Mouse (Mus musculus) naive thymus-derived CD4-positive, alpha-beta T cell, adult 5 months (primary cell): ENCODE results near the gene Itgb7. TPM values are rescaled to one million over a fixed set of nuclear protein-coding genes. Genes with fewer than 3 reads are reported as not detected.

Experiments used
- polyA plus RNA-seq: library from polyadenylated mRNA; unstranded; fragments of 100-300 nt; shearing (Covaris generic); gene quantifications from one replicate; pipeline ENCODE4 v1.2.1, GENCODE M21; 2017

Itgb7 gene
- 903 TPM for polyA plus RNA-seq

GRCm38 (mm10) chr15:102231748-102232147 lies at the start of gene Itgb7:
Gene Itgb7, minus strand, starts transcription at chr15:102231944.

GRCm38 (mm10) chr15:102279092-102279782 lies 47.5 kb upstream of the Itgb7 start, which contains the start of gene Mfsd5:
Gene Mfsd5, plus strand, starts transcription at chr15:102279454.

DNA sequence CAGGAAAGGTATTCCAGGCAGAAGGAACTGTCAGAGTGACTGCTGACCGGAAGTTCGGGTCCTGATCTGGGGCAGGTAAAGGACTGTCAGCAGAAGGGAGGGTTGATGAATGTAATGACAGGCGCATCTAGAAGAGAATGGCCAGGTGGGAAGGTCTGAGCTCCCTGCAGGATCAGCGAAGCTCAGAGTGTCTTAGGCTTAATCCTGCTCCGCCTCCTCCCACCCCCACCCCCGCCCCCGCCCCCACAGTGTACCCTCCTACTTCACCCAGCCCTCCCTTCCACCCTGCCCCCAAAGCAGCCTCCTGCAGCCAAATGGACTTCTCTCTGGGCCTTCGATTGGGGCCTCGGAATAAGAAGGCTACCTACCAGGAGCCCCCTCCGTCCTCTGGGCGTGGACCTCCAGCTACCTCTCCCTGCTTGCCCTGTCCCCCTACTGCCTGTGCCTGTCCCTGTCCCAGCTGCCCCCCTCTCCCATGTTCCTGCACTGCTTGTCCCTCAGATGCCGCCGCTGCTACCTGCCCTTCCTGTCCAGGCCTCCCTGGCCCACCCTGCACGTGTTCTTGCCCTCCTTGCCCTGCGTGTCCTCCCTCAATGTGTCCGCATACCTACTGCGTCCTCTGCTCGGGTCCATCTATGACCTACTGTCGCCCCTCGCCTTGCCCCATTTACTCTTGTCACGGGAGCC lies 38.7 kb upstream of the Itgb7 start, which contains the start of gene Gm9918:
Gene Gm9918, plus strand, starts transcription at position 290 of the 687 bp plus-strand sequence.

GRCm38 (mm10) chr15:102257202-102258075 lies 25.7 kb upstream of the Itgb7 start, which contains the start of gene Rarg:
Gene Rarg, minus strand, starts transcription at chr15:102257517.

DNA sequence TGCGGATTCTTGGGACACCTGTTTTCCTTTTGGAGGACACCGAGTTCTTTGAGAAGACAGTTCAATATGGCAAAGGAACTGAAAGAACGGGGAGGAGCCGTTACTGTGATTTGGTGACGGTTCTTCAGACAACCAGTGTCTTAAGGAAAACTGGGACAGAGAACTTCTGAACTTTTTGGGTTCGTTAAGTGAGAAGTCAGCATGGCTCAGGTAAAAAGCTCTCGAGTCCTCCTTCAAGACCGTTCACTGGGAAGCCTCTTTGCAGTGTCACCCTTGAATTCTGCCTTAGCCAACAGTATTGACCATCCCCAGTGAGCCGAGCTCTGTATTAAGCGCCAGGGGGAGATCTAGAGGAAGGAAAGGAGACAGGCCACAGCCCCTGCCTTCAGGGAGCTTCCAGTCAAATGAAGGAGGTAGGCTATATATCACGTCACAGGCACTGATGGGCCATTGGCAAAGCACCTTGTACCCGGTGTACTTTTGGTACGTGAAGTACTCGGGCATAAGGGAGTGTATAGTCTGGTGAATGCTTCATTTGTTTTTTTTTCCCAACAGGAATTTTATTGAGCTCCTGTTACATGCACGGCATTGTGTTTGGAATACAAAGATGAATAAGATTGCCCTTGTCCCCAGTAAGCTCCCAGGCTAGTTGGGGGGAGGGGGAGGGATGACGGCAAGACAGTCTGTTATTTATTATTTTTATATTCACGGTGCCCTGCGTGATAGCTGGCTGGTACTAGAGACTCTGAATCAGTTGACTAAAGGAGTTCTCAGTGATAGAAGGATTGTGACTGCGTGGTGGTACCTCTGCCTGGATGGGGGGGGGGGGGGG lies 26.9 kb downstream of the Itgb7 start, which contains the start of gene Csad:
Gene Csad, minus strand, starts transcription at position 51 of the 832 bp plus-strand sequence.

DNA sequence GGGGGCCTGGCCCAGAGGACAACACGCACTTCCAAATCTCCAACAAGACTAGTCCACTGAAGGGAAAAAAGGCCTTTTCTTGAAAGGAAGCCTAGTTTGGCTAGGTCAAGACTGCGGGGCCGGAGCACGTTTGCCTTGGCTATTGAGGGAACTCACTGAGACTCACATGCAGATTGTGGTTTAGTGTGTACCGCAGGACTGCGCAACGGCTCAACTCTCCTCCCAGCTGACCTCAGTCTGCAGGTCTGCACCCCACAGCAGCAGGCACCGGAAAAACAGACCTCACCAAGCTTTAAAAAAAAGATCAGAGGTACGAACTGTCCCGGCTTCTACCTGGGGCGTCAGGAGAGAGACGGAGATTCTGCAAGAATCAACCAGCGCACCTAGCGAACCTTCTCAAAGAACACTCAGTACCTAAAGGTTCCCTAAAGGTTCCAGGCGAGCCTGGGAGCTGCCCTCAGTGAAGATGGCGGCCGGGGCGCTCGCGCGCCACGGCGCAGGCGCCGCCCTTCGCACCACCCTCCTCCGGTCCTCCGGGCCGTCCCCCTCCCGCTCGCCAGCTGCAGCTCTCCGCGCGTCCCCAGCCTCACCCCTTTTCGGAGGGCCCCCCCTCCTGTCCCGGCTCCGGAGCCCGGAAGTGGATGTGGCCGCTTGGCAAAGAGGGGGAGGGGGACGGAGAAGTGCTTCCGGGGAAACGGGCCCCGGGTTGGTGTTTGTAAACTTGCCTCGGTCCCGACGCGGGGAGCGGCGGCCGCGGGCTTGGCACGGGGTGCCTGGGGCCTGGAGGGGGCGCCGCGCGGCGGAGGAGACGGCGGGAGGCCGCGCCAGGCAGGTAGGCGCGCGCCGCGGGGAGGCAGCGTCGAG lies 28.5 kb downstream of the Itgb7 start, which contains the start of gene Zfp740:
Gene Zfp740, plus strand, starts transcription at position 279 of the 864 bp plus-strand sequence.

Other genes starting within 250 kb of the Itgb7 start
- gene Krt8, start 227.5 kb downstream of the Itgb7 start, polyA plus RNA-seq = not detected
- gene Krt18, start 203.8 kb downstream of the Itgb7 start, polyA plus RNA-seq = not detected
- gene Eif4b, start 158.2 kb downstream of the Itgb7 start, polyA plus RNA-seq = 119 TPM
- not detected for gene Tns2, start 131.5 kb downstream of the Itgb7 start, polyA plus RNA-seq
- 30.0 TPM for gene Spryd3, start 95.7 kb downstream of the Itgb7 start, polyA plus RNA-seq
- 0.31 TPM for gene Igfbp6, start 87.6 kb downstream of the Itgb7 start, polyA plus RNA-seq
- gene Soat2, start 81.4 kb downstream of the Itgb7 start, polyA plus RNA-seq = not detected
- gene Zfp740, start 28.7 kb downstream of the Itgb7 start, polyA plus RNA-seq = 135 TPM
- gene Csad, start 27.2 kb downstream of the Itgb7 start, polyA plus RNA-seq = 13.8 TPM
- gene Rarg, start 25.6 kb upstream of the Itgb7 start, polyA plus RNA-seq = 5.5 TPM
- not detected for gene Gm9918, start 38.6 kb upstream of the Itgb7 start, polyA plus RNA-seq
- gene Mfsd5, start 47.5 kb upstream of the Itgb7 start, polyA plus RNA-seq = 34.6 TPM
- gene Espl1, start 64.3 kb upstream of the Itgb7 start, polyA plus RNA-seq = not detected
- gene Pfdn5, start 94.2 kb upstream of the Itgb7 start, polyA plus RNA-seq = 462 TPM
- gene Myg1, start 99.8 kb upstream of the Itgb7 start, polyA plus RNA-seq = 47.0 TPM
- gene Aaas, start 118.8 kb upstream of the Itgb7 start, polyA plus RNA-seq = 49.0 TPM
- gene Sp7, start 135.2 kb upstream of the Itgb7 start, polyA plus RNA-seq = not detected
- 19.8 TPM for gene Sp1, start 174.2 kb upstream of the Itgb7 start, polyA plus RNA-seq
- gene Amhr2, start 213.4 kb upstream of the Itgb7 start, polyA plus RNA-seq = not detected
- gene Prr13, start 227.1 kb upstream of the Itgb7 start, polyA plus RNA-seq = 106 TPM
- 141 TPM for gene Pcbp2, start 238.6 kb upstream of the Itgb7 start, polyA plus RNA-seq